Mouse (Mus musculus) small intestine, adult 2 months (tissue): Measurements from ENCODE around the gene Abcb6.

Experiments
- CTCF ChIP-seq: fragments of 200-500 bp; IDR thresholded peaks from 2 replicates; pipeline ENCODE4 v1.5.1; 2012; ENCODE audit warnings: low read depth, mild to moderate bottlenecking, control low read depth, inconsistent platforms, low read length, moderate library complexity, mixed read lengths; ENCODE audit not compliant: insufficient replicate concordance, insufficient read length; ENCODE audit errors: extremely low read depth
- POLR2A ChIP-seq: fragments of 200-500 bp; IDR thresholded peaks from 2 replicates; pipeline ENCODE4 v1.6.1; 2012; ENCODE audit warnings: low read depth, mild to moderate bottlenecking, control low read depth, inconsistent platforms, low read length, moderate library complexity

DNA sequence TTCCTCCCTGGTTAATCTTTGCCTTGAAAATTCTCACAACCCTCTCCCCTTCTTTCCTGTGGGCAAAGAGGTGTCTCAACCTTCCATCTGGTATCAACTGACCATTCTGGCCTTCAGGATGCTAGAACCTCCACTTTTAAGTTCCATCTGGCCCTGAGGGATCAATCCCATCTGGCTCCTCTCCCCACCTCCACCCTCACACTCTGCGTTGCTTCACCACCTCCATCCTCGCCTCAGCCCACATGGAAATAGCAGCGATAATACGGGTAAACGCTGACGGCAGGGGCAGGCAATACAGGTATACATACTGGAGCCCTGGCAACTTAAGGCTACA is 37.7 kb upstream of the Abcb6 start:
- no peak for TF ChIP-seq CTCF
- TF ChIP-seq POLR2A = no peak
